Mouse (Mus musculus) activated CD4-positive, CD25-positive, alpha-beta regulatory T cell, adult 4 months (primary cell): ENCODE measurements around the gene Krt87. TPM values are rescaled to one million over a fixed set of nuclear protein-coding genes. Genes with fewer than 3 reads are reported as not detected.

Experiments
- ATAC-seq: one replicate; pipeline ENCODE4 v1.8.0; 2017
- polyA plus RNA-seq, 2 experiments: library from polyadenylated mRNA; unstranded; fragments of 100-300 nt; shearing (Covaris generic); gene quantifications; one replicate each; pipeline ENCODE4 v1.2.1; 2017

Gene Krt87
- 1 to 10 TPM in 1 of 2 experiments, under 1 TPM in 1; 0.50 to 1.4 TPM for polyA plus RNA-seq

DNA sequence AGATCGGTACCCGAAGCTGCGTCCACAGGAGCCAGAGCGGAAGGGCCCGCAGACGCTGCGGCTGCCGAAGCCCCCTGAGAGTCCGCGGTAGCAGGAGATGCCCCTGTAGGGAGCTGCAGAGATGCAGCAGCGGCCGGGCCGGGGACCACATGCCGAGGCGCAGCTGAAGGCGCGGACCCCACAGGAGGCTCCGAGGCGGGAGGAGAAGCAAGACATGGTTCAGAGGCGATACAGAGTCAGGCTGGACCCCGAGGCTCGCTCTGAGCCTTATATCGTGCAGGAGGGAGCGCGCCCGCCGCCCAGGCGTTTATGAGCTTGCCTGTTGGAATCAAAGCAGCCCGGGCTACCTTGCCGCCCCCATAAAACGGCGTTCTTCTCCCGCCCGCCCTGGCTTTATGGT, at the start of gene Krt87:
TSS of gene Krt87 (minus strand) at position 250 of the 400 bp plus-strand sequence.
- ATAC-seq: no peak

- peak; percentile 68 for ATAC-seq
Observed at GRCm38 (mm10) chr15:101485911-101486635, 47.5 kb upstream of the Krt87 start.

- no peak for ATAC-seq
Observed at GRCm38 (mm10) chr15:101484939-101485338, 46.3 kb upstream of the Krt87 start.

DNA sequence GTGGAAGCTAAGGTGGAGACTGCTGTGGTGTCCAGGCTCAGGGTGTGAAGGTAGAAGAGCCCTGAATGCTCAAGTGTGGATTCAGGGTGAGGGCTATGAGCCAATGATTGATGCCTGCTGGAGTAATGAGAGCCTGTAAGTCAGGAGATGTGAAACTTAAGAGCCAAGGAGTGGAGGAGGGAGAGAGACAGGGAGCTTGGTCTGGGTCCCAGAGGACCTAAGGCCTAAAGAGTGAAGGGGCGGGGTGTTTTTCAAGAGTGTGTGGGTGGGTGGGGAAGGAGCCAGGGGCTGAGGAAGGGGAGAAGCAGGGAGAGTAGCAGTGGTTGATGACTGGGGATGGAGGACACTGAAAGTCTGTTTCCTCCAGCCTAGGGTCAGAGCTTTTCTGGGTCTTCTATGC, 45.0 kb upstream of the Krt87 start:
- no peak for ATAC-seq

- no peak for ATAC-seq
Observed at GRCm38 (mm10) chr15:101482056-101482455, 43.5 kb upstream of the Krt87 start.

DNA sequence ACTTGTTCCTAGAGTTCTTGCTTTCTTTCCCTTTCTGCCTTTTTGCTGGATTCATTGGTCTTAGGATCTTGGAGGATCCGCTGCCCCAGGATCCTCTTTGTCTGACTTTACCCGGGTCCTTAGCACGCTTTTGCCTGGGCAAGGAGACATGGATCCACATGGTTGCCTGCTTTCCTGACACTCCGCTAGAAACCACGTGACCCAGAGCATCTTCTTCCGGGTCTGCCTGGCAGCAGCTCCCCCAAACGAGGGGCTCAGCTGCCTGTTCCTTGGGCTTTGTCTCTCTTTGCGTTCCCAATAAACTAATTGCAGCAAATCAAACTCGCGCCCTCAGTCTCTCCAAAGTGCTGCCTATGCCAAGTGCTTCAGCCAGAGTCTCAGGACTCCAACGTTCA, 41.1 kb upstream of the Krt87 start:
- no peak for ATAC-seq

DNA sequence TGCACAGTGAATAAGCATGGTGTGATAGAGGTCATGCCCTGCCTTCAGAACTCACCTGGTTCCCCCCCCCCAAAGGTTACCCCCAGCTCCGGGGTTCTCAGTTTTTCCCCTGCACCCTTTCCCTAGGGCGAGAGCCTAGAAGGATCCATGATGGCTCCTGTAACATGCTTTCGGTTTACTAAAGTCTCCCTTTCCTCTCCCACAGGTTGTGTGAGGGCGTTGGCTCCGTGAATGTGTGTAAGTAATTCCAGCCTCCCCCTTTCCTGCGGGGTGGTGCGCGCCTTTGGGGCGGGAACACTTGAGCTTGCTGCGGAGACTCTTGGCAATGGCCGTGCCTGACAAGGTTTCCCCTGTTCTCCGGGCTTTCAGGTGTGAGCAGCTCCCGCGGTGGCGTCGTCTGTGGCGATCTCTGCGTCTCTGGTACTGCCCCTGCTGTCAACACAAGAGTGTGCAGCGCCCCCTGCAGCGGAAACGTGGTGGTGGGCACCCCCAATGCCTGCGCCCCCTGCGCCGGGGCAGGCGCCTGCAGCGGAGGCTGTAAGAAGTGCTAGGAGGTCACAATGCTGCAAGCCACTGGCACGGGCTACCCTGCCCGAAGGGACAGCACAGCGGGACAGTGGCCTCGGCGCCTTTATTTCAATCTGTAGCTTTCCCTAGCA, 40.5 kb upstream of the Krt87 start:
- ATAC-seq: no peak

- no peak for ATAC-seq
Observed at GRCm38 (mm10) chr15:101472952-101473528, 34.4 kb upstream of the Krt87 start, which contains the start of gene Krt86. Gene Krt86 (plus strand): TSS chr15:101473478.

GRCm38 (mm10) chr15:101469093-101469492, 30.5 kb upstream of the Krt87 start:
- no peak for ATAC-seq

- ATAC-seq: no peak
Observed at GRCm38 (mm10) chr15:101463651-101464050, 25.0 kb upstream of the Krt87 start, which contains the start of gene Krt81. Gene Krt81 (minus strand): TSS chr15:101463751.

DNA sequence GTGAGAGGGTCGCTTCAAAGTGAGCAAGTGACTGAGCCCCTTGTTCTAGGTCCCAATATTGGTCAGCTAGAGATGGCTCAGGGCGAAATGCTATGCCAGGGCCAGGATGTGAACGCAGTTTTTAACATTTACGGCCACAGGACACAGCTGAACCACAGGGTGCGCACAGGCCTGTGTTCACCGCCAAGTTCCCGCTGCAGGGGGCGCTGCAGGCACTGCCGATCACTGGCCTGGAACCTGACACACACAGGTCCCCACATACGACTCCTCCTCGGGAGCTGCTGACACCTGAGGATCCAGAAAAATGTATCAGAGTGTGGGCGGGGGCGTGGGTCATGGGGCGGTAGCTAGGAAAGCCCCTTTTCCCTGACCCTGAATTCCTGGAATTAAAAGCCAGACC, 20.7 kb upstream of the Krt87 start:
- ATAC-seq: no peak

- no peak for ATAC-seq
Observed at GRCm38 (mm10) chr15:101458361-101458930, 19.8 kb upstream of the Krt87 start.

GRCm38 (mm10) chr15:101455891-101456290, 17.3 kb upstream of the Krt87 start:
- no peak for ATAC-seq

GRCm38 (mm10) chr15:101455292-101455691, 16.7 kb upstream of the Krt87 start:
- no peak for ATAC-seq

DNA sequence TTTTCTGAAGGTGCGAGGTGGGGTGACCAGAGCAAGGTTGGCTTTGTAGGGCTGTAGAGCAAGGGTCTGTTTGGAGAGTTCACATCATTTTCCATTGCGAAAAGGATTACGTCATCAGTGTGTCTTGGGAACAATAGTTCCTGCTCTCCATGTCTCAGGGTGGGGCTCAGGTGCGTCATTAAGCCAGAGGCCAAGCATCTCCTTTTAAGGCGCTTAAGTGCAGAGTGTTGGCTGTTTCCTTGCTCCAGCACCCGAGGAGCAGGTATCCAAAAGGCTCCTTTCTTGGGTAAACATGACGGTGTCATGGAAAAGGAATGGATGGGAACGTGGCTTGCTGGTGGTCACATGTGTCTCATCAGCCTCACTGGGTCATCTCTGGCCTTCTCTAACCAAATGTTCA, 16.2 kb upstream of the Krt87 start:
- ATAC-seq: no peak

DNA sequence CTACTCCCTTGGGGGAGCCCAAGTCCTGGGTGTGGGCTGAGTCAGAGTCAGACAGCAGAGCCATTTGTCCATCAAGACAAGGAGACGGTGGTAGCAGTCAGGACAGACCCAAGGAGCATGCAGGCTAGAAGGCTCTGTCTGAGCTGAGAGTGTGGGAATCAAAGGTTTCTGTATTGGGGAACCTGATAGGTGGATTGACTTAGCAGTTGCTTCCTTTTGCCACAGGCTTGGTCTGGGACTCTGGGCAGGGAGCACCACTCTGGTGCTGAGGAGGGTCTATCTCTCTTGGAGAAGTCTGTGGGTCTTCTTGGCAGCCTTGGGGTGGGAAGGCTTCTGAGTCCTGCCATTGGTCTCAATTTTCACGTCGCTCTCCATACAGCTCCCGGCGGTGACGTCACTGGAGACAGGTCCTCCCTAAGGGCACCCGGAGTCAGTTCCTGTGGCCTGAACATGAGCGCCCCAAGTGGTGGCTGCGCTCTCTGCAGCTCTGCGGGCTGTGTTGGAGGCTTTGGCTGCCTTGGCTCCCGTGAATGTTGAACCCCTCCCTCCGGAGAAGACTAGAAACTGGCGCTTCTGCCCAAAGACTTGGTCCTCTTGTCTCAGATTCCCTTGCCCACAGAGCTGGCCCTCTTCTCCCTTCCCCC, 14.6 kb upstream of the Krt87 start:
- ATAC-seq: no peak

DNA sequence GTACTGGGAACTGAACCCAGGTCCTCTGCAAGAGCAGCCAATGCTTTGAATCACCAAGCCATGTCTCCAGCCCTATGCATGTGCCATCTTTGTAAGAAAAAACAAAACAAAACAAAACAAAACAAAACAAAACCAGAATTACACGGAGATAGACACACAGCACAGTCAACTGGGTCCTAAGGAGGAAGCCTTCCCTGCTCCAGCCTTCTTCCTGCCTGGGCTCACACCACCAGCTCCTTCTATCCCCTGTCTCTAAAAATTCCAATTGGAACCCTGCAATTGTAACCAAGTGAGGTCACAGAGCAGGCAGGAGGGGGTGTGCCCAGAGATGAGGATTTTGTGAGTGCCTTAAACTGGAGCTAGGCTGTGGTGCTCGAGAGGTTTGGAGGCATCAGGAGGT, 8.8 kb upstream of the Krt87 start, which contains the start of gene Krt88:
TSS of gene Krt88 (plus strand) at position 301 of the 400 bp plus-strand sequence.
- no peak for ATAC-seq

GRCm38 (mm10) chr15:101446572-101446971, 8.0 kb upstream of the Krt87 start:
- no peak for ATAC-seq

DNA sequence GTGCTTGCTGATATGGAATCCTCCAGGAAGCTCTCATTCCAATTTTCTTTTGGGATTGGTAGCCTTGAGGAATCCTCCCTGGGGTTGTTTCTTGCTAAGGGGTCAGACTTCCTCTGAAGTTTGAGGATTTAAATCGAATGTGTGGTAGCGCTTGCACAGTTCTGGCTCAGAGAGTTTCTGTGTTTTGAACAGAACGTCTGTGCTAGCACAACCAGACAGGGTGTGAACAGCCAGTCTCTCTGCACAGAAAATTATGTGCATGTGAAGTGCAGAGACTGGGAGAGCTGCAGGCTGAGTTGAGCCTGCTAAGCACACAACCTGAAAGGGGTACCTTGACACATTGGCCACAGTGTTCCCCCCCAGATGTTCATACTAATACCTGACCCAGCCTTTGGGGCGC, 2.2 kb upstream of the Krt87 start:
- ATAC-seq: no peak

DNA sequence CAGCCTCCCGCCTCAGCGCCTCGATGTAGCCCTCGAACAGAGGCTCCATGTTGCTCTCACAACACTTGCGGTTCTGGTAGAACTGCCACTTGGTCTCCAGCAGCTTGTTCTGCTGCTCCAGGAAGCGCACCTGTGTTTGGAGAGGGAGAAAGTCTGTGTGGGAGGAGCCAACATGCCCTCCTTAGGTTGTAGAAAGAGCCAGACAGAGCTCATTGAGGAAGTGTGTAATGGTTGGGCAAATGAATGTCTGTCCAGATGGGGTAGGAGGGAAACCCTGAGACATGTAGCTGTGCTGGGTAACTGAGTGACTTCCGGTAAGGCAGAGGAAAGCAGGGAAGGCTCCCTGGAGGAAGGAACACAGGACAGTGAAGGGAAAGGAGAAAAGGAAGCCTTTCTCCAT, 2.0 kb downstream of the Krt87 start:
- ATAC-seq: no peak

DNA sequence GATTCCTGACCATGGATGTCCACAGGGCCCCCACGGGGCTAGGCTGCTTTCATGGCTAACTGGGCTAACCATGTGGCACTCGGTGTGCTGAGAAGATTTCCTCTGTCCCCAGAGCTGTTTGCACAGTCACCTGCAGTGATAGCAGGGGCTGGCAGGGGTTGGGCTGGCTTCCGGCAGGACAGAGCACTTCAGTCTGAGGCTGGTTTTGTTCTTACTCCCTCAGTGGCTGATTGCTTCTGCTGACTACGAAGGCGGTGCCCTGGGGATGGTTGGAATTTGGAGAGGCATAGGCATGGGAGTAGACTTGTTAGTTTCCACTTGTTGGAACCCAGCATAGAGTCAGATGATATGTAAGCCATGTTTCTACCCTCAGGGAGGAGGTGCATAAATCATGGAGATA, 13.7 kb downstream of the Krt87 start:
- no peak for ATAC-seq

DNA sequence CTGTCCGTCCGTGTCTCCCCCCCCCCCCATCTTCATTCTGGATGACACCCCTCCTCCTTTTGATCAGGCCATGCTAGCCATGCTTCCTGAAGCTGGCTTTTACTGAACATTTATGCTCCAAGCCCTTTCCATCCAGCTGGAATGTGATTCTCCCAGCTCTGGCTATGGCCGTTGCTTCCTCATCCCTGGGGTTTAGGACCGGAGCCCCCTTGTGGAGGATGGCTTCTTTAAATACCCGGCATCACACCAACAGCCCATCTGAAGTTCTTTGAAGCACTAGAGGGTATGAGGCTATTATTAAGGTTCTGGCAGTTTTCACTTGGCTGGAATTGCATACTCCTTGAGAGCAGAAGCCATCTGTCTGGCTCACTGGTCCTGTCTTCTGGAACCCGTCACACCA, 17.7 kb downstream of the Krt87 start:
- no peak for ATAC-seq

GRCm38 (mm10) chr15:101418950-101419349, 19.7 kb downstream of the Krt87 start:
- ATAC-seq: no peak
